Mouse (Mus musculus): ENCODE data around the gene Tnr.

The Tnr gene

DNA sequence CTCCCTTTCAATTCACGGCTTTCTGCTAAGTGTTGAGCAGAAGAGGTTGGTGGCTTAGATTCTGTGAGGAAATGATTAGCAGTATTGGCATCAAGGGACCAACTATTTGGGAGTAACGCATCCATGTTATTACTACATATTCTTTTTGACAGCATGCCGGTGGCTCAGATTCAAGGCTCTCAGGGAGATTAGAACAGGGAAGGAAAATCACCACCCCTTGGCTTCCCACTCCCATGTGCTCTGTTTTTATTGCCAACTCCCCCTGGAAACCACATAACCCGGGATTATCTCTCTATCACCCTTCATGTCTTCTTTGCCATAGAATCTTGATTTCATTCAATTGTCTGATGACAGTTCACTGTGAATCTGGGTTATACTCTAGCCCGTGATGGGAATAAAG lies 276.8 kb downstream of the Tnr start:
- WGBS, result 83% methylated on average over 5 of the region's 5 CpGs

DNA sequence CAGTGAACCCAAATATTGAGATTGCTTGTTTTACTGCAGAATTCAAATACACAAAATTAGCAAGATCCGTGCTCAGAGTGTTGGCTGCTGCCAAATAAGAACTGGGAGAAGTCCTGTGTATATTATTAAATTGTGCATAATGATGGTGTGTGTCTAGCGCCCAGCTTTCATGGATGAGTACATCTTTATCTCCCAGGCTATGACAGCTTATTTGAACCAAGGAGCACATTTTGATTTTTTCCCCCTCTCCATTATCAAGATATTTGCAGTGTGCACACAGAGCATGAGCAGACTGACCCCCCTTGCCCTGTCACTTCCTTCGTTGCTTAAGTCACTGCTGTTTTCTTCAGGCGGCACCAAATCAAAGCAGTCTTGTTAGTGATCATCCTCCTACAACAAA lies 278.2 kb downstream of the Tnr start:
- WGBS, result 59% methylated on average over 4 of the region's 4 CpGs

DNA sequence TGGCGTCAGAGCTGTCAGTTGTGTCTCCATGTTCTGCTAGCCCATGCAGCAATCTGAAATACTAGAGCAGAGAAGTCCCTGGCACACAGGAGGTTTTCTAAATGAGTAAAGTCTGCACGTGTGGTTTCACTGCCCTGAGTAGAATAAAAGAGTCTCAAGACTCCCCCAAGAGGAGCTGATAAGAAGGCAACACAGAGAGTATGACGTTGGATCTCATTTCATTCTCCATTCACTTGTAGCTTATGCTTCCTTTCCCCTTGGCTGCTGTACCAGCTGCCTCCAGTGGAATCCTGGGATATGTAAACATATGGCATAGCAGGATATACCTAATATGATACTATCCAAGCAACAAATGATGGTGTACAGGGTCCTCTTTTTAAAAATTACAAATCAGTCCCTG lies 285.9 kb downstream of the Tnr start:
- 30% methylated on average over 3 of the region's 3 CpGs for whole genome bisulfite sequencing

DNA sequence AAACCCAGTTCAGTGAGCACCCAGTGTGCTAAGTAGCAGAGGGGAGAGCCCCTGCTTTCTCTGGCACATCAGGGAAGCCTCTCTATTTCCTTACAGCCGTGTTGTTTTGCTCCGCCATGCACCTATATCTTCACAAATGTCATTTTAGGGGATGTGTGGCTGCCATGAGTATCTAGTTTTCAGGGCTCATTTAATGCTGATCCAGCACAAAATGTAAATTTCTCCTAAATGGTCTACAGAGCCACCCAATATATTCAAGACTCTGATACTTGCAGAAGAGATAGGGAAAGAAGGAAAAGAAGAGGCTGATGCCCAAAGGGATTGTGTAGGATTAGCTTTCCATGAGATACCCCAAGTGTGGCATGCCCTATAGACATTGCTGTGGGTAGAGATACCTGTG lies 288.2 kb downstream of the Tnr start:
- 93% methylated on average over 2 of the region's 2 CpGs for WGBS

DNA sequence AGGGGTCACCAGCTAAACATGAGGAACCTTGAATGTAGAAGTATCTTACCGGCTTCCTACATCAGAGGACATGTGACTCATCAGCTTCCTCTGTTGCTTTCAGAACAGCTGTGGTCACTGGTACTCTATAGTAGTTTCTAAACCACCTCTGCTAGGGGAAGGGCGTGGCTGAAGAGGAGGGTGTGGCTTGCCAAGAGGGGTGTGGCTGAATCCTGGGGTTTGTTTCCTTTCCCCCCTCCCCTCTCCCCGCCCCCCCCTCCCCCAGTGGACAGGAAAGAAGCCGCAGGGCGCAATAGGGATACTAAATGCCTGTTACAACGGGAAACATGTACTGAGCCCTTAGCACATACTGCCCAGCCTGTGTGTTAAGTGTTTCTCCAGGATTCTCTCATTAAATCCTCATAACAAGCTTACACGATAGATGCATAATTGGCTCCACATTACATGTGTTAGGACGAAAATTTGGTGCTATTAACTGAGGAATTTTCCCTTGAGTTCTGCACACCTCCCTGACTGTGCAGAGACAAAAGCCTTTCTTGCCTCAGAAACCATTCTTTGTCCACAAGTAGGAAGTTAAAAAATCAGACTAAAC lies 289.3 kb downstream of the Tnr start:
- WGBS, result 28% methylated on average over 8 of the region's 8 CpGs

DNA sequence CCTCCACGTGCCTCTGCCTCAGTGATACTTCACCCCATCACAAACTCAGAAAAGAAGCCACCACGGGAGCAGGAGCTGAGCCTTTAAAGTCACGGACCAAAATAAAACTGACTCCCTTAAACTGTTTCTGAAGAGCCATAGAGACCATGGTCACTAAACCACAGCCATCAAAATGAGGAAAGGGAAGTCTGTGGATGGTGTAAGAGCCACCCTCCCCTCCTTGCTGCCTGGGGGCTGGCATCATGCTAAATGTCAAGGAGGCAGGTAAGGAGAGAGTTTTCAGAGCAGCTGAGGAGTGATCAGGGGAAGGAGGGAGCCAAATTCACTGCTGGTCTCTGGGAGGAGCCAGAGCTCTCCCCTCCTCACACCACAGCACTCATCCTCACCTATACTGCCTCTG lies 290.8 kb downstream of the Tnr start:
- WGBS, result 64% methylated on average over 3 of the region's 3 CpGs

DNA sequence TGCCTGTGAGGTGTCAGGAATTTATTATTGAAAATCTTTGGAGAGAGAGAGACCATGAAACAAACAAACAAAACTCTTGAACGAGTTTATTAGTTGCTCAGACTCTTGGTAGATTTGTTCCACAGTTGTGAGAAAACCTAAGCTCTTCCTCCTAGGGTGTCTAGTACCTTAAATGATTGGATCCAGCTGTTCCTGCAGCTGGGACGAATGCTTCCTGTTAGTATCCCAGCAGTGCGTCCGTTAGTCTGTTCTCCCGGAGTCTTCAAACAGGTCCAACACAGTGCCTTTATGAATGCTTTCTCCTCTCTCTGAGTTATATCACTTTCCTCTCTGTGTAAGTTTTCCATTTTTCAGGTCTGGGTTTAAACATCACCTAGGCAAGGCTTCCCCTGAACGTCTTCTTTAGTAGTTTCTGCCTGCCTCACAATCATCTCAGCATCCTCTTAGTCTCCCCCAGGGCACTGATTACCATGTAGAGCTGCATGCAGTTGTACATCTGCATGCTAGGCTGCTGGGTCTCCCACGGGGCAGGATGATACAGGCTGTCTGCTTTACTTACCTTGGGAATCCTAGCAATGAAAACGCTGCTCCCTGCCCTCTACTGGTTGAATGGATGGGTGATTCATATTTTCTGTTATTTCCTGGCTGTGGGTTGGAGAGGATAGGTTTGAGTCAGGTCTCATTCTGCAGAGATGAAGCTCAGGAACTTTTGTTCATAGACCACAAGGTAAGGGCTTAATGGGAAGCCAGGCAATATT lies 293.2 kb downstream of the Tnr start:
- 54% methylated on average over 8 of the region's 8 CpGs for WGBS

DNA sequence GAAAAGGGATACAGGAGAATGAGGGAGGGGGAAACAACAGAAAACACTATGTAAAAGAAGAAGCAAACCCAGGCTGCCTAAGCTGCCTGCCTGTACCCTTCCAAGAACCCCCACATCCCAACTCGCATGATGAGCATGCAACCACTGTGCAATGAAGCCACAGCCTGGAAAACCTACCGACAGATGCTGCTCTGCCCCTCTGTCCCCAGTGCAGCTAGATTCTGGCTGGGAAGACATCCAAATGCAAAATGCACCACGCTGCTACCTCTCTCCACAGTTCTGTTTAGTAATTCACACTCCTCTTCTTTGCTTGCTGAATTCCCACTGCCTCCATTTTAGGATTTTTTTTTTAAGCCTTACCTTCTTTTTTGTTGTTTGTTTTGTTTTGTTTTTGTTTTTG lies 295.9 kb downstream of the Tnr start:
- 37% methylated on average over 3 of the region's 3 CpGs for WGBS

DNA sequence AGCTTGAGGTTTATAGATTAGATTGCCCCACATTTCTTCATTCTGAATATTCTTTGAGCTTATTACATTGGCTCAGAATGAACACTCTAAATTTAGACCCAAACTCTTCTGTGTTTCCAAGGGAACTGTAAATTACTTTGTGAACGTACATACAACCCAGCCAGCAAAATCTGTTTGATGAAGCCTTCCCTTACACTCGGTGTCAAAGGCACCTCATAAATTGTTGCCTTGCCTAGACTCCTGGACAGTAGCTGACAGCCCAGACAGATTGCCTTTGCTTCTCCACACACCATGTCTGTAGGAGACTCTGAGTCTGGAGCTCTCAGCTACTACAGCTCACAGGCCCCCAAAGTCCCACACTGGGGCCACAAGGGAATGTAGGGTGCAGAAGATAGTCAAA lies 298.8 kb downstream of the Tnr start:
- 49% methylated on average over 2 of the region's 2 CpGs for WGBS

DNA sequence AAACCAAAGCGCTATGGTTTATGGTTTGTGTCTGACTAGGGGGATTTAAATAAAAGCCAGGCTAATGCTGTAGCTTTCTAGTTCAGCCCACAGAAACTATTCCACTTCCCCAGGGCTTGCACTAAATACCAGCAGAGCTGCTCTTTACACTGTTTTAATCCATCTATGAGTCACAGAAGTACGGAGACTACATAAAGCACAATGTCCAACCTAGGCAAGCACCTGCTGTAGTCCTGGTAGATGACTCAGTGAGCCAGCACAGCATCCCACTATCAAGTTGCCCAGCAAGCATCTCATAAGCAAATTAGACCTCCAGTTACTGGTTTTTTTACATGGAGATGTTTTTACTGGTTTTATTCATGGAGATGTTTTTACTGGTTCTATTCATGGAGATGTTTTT lies 305.0 kb downstream of the Tnr start:
- WGBS, result 72% methylated on average over 2 of the region's 2 CpGs

DNA sequence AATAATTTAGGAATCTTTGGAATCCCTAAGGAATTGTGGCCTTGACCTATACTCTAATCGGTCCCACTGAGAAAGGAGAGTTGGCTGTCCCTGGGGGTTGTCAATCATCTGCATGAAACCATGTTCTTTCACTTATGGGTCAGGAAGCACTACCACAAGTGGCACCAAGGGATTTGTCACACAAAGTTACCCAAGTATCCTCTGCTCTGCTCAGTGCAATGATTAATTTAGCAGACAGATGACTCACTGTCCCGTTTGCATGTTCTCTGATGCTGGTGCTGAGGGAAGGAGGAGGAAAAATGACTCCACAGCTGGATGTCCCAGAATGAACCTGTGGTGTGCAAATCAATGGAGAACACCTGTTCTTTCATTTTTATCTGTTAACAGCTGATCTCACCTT lies 309.6 kb downstream of the Tnr start:
- 56% methylated on average over 2 of the region's 2 CpGs for WGBS

DNA sequence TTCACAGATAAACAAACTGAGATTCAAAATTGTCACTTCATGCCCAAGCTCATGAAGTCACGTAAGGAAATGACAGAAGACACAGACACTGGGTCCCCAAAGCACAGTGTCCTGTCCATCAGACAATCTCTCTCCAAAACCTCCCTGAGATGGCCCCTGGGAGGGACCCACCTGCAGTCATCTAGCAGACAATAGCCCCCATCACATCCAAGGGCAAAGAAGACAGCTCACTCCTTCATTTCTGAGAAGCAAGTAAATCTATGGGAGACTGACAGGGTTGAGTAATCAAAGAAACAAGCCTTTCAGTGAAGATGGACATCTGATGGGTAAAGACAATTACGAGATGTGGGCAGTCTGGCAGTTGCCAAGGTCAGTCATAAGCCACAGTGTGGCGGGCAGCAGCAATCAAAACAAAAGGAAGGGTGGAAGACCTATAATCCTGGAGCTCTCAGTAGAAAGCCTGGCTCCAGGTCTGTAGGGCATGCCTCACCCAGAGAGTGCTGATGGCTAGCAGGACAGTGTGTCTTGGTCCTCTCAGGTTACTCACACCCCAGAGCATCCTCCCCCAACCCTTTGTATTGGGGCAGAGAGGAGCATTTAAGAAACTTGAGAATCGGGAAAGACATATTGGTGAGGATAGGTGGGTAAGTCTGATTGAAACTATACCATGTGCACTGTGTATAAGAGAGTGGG lies 310.2 kb downstream of the Tnr start:
- WGBS, result 76% methylated on average over 4 of the region's 4 CpGs

DNA sequence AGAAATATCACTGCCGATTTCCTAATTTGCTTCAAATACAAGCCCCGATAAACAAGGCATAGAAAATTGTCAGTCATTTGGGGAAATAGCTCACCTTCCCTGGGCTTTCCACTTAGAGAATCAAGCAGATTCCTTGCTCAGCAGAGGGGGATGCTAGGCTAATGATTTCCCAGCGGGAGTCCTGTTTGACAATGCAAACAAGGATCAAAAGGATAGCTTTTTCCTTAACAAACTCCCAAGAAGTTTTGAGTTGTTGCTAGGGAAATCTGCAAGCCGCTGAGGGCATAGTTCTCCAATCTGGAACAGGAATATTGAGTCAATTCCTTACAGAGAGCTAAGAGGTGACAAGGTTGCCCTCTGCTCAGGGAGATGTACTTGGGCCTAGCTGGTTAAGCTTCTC lies 311.6 kb downstream of the Tnr start:
- 45% methylated on average over 4 of the region's 4 CpGs for WGBS

DNA sequence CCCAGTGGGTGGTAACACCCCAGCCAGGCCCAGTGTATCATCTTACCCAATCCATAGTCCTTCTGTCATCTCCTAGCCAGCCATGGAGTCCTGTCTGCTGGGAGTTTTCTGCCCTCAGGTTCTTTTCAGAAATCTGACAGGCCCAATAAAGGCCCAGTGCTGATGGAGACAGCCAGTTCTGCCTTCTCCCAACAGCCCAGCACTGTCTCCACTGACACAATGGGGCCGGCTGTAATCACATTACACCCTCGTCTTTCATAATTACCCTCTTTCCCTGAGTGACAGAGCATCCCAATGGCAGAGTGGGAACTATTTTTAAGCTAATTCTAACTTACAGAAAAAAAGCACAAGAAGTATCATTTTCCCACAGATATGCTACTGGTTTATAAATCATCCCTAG lies 316.8 kb downstream of the Tnr start:
- WGBS, result 37% methylated on average over 2 of the region's 2 CpGs

DNA sequence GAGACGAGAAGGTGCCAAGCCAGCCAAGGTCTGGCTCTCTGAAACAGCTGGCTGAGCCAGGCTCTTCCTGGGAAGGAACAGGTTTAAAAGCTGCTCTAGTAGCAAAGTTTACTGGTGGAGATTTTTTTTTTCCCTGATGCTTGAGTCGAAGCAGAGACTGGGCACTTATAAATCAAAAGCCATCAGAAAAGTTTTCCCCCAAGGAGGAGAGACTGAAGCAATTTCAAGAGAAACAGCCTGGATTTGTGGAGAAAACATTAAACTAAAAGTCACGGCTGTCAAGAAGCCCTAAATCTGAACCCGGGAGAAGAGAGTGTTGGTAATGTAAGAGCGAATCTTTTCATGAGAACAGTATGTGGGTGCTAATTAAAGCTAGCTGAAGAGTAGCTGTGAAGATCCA lies 319.3 kb downstream of the Tnr start:
- 48% methylated on average over 5 of the region's 5 CpGs for WGBS

DNA sequence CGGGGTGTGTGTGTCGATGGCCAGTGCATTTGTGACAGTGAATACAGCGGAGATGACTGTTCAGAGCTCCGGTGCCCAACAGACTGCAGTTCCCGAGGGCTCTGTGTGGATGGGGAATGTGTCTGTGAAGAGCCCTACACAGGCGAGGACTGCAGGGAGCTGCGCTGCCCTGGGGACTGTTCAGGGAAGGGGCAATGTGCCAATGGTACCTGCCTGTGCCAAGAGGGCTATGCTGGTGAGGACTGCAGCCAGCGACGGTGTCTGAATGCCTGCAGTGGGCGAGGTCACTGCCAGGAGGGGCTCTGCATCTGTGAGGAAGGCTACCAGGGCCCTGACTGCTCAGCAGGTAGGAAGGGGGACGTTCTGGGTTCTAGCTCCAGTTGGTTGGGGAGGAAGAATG lies 328.5 kb downstream of the Tnr start:
- 57% methylated on average over 11 of the region's 11 CpGs for WGBS

DNA sequence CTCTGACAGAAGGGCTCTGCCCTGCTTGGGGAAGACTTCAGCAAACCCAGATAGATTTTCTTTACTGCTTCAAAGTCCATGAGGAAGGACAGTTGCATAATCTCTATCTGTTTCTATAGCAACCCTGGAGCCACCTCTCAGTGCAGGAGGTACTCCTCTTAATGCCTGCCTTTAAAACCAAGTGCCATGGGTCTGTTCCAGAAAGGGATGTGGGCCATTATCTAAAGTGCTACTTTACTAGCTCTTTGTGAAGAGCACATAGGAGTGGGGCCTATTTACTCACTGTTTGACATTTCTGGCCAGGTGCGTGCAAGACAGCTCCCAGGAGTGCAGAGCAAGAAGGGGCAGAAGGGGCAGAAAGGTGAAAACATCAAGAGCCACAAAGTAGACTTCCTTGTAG lies 330.7 kb downstream of the Tnr start:
- 98% methylated on average over 1 of the region's 1 CpGs for WGBS

DNA sequence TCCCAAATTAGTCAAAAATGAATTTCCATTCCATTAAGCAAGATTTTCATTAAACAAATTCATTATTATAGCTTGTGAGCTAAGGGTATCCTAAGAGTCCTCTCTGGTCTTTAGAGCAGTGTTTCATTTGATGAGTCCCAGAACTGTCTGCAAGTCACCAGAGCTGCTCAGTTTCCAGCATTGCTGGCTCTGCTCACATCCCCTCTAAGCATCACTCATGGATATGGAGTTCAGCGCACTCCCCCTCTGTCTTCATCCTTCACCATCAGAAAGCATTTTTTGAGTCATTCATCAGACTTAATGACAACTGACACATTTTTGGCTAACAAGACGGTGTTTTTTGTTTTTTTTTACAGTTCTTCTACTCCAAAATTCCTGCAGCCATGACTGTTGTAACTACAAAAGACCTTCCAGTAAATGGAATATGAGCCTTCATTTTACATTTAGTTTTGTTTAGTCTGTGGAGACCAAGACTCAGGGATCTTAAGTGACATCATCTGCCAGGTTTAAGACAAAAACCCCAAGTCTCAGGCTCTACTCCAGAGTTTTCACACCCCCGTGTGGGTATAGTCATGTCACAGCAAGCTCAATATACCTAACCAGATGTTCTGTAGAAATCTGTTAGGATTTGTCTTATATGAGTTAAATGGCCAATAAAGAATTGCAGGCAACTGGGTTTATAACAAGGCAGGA lies 338.4 kb downstream of the Tnr start:
- WGBS, result 75% methylated on average over 3 of the region's 3 CpGs

DNA sequence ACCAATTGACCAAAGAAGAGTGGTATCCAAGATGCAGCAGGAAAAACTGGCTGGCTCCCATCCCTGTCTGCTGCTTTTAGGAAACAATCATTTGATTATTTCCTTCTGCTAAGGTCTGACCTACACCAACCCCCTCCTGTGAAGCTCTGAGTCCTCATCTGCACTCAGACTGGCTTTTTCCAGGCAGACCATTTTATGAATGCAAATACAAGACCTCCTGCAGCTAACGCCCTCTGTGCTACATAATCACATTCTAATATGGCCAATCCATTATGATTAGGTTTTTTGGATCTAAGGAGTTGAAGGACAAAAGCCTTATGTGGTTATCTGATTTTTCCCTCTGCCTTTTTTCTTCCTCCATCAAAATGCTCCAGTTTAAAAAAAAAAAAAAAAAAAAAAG lies 342.1 kb downstream of the Tnr start:
- WGBS, result 53% methylated on average over 1 of the region's 1 CpGs

DNA sequence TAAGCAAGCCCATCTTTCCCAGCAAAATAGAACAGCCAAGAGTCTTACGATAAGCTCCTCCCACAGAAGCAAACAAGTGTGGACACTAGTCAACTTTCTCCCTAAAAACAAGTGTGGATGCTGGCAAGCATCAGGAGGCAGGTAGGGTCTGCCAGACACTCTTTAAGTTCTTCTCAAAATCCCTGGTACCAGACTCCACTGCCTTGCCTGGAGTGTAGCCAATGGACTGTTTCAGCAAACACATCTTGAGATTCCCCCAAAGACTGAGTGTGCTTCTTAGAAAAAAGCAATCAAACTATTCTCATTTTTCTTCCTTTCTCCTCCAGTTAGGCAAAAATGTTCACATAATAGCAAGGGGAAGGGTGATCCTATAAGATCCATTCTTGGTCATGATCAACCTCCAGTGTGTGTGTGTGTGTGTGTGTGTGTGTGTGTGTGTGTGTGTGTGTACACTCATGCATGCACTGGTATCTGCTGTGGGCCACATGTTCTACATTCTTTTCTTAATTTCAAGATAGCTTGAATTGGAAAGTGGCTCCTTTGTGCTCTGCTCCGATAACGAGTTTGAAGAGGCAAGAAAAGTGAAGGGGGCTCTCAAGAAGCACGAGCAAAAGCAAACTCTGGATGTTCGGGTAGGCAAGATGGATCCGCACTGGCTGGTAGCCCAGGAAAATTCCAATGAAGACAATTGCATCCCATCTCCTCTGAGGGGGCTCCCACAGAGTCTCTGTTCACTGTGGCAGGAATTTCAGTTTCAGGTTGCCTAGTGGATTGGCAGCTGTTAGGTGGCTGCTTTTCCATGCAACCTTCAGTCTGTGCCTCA lies 346.3 kb downstream of the Tnr start:
- WGBS, result 81% methylated on average over 6 of the region's 6 CpGs

DNA sequence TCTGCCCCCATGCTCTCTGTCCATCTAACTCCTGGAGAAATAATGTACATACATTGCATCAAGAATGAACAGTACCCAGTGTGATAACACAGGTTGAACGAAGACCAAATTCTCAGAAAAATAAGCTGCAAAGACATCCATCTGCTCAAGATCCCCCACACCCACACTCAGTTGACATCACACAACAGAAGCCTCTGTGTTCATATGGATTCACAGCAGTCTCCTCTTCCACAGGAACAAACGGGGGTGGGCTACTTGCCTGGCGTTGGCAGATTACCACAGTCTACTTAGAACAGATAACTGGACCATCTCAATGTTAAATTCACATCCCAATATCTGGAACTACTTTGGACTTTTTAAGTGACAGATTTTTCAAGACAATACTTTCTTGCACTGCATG lies 349.3 kb downstream of the Tnr start:
- WGBS, result 48% methylated on average over 3 of the region's 3 CpGs

DNA sequence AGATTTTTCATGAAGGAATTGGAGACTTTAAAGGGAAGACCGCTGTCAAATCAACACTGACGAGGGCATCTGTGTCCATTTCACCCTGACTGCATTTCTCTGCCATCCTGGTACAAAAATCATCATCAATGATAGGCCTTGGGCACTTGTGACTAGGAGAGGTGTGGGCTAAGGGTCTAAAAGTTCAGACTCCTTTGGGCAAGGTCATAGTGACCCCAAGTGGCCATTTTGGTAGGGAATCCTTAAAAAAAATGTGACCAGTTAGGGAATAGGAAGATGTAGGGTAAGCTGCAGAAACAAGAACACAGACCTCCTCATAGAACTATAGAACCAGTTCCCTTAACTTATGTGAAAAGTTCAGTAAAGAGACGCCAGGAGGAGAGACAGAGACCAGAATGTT lies 355.1 kb downstream of the Tnr start:
- WGBS, result 68% methylated on average over 3 of the region's 3 CpGs

Data from cerebral cortex, adult 2 months (tissue).